Mouse (Mus musculus): ENCODE measurements around the gene Adora1.

Adora1 gene

DNA sequence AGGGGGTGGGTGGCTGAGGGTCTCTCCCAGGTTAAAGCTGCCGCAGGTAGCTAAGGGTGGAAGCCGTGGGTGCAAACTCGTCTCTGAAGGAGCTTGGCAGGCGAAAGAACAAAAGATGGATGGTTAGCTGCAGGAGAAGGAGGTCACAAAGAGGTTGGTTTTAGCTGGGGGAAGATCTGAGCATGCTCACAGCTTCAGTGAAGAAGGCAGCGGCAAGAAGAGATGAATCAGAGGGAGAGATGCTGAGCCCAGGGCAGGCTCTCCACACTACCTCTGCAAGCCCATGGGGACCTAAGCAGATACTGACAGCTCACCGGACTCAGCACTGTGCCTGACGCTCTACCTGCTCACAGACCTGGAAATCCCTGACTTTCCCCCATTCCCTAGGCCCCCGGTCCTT, 6.1 kb upstream of the Adora1 start:
- in situ Hi-C loops (cut with MboI, MseI) = loop anchor here (5.0 kb wide), 1 partner anchor 89 kb away; no protein-coding TSS in a partner anchor

GRCm38 (mm10) chr1:134240701-134241100, 5.5 kb upstream of the Adora1 start:
- in situ Hi-C loops (cut with MboI, MseI) = loop anchor here (5.0 kb wide), 1 partner anchor 88 kb away; no protein-coding TSS in a partner anchor

DNA sequence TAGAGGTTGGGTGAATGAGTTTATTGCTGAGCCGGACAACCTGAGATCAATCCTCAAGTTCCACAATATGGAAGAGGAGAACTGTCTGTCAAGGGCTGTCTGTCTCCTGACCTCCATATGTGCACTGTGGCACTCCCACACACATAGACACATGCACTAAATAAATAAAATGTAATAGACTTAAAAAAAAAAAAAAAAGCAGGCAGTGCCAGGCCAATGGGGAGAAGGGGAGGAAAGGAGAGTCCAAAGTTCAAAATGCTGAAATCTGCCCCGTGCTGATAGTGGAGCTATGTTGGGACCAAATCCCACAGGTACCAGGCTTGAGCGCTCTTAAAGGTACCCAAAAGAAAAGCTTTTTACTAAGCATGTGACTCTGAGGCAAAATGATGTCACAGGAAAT, 2.2 kb upstream of the Adora1 start:
- in situ Hi-C loops (cut with MboI, MseI) = no loop called here

GRCm38 (mm10) chr1:134236142-134236541, 911 bp upstream of the Adora1 start:
- in situ Hi-C loops (cut with MboI, MseI) = no loop called here

DNA sequence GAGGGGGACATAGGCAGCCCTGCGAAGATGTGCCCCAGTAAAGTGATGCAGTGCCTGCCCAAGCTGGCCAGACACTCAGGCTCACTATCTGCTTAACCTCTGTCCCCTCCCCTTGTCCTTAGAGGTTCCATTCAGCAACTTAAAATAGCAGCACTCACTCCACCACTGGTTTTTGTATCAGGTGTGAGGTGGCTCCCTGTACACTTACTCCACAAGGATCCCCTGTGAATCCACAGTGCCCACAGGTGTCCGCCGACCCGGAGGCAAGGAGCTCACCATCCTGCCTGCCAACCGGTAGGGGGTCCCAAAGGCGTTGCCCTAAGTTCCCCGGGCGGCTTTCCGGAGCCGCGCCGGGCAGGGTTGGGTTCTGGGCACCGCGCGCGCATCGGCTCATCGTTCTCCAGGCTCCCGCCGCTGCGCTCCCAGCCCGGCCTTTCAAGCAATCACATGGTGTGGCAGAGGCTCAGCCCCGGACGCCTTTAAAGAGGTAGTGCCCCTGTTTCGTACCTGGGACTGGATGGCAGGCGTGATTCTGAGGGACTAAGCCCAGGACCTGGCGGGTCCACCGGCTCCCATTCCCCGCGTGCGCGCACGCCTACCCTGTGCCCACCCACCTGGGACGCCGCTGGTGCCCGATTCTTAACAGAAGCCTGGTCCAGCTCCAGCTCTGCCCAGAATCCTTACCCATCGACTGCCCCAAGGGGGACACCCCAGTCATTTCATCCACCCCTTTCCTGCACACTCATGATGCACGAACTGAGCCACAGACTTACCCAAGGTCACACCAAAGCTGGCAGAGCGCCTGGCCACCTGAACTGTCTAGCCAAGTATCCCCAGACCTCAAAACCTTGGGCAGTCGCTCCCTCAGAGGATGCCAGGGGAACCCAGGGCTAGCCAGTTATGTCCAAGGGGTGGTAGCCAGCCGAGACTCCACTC, 508 bp downstream of the Adora1 start:
- in situ Hi-C loops (cut with MboI, MseI) = no loop called here

- in situ Hi-C loops (cut with MboI, MseI) = no loop called here
Observed at GRCm38 (mm10) chr1:134233681-134234454, 1.4 kb downstream of the Adora1 start.

GRCm38 (mm10) chr1:134232778-134233531, 2.3 kb downstream of the Adora1 start:
- in situ Hi-C loops (cut with MboI, MseI) = no loop called here

- in situ Hi-C loops (cut with MboI, MseI) = no loop called here
Observed at GRCm38 (mm10) chr1:134232326-134232725, 2.9 kb downstream of the Adora1 start.

DNA sequence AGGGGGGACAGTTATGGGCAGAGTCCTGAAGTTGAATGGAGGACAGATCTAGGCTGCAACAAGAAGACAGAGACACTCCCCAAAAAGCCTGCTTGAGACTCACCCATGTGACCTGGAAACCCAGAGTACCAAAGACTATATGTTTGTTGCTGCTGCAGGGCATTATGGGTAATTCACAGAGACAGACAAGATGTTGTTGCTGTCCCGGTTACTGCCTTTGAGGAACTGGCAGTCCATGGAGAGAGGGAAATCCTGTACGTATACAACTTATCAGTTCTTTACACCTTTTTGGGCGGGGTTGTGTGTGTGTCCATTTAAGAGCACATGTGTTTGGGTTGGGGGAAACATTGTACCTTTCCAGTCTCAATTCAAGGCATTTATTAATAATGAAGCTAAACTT, 3.5 kb downstream of the Adora1 start:
- in situ Hi-C loops (cut with MboI, MseI) = no loop called here

DNA sequence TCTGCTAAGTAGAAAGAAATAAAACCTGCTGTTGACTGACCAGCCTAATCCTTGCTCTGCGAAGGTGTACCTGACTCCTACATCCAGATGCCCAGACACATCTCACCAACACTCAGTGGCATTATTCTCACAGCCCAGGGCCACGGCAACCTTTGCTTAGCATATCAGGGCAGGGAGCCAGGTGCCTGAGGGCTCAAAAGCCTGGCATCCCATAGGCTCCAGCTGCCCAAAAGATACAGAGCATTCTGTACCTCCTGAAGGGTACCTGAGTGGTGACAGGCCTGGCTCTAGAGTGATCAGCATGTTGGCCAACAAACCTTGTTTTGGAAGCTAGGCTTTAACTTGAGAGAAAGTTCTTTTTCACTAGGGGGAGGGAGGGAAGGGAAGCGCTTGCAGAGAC, 4.0 kb downstream of the Adora1 start:
- in situ Hi-C loops (cut with MboI, MseI) = no loop called here

DNA sequence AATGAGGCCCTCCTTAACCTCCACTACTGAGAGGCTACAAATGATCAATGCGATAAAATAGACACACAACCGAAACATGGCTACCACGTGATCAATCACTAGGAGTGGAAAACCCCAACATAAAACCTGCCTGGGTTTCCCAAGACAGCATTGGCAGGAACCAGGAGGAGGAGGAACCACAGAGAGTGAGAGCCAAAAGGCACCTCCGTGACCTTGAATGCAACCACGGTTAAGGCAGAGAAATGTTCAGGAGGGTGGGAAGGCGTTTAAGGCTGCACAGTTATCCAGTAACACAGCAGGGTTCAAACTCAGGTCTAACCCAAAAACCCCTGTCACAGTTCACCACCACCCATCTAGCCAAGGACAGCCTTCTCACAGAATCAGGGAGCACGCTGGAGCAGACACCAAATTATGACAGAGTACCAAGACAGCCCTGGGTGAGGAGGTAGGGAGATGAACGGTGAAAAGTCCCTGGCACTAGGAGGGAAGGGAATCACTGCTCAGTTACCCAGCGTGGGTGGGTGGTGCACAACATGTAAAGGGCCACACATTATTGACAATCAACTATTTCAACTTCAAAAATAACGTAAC, 4.5 kb downstream of the Adora1 start:
- in situ Hi-C loops (cut with MboI, MseI) = no loop called here

GRCm38 (mm10) chr1:134229806-134230575, 5.2 kb downstream of the Adora1 start:
- in situ Hi-C loops (cut with MboI, MseI) = no loop called here

DNA sequence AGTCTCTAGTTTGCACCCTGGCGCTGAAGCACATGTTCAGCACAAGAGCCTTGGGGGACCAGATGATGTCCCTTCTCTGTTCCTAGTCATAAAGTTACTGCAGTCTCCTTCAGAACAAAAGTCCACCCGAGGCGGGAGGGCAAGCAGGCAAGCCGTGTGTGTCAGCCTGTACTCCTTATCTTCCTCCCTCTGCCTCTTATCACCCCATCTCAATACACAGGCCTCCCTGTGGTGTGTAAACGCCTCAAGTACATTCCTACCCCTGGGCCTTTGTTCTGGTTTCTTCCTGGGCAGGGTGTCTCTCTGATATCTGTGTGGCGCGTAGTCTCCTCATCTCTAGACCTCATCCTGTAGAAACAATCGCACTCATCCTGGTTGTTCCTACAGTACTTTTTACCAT, 8.5 kb downstream of the Adora1 start:
- in situ Hi-C loops (cut with MboI, MseI) = no loop called here

- in situ Hi-C loops (cut with MboI, MseI) = no loop called here
Observed at GRCm38 (mm10) chr1:134225375-134225774, 9.9 kb downstream of the Adora1 start.

GRCm38 (mm10) chr1:134224649-134225227, 10.5 kb downstream of the Adora1 start:
- in situ Hi-C loops (cut with MboI, MseI) = no loop called here

DNA sequence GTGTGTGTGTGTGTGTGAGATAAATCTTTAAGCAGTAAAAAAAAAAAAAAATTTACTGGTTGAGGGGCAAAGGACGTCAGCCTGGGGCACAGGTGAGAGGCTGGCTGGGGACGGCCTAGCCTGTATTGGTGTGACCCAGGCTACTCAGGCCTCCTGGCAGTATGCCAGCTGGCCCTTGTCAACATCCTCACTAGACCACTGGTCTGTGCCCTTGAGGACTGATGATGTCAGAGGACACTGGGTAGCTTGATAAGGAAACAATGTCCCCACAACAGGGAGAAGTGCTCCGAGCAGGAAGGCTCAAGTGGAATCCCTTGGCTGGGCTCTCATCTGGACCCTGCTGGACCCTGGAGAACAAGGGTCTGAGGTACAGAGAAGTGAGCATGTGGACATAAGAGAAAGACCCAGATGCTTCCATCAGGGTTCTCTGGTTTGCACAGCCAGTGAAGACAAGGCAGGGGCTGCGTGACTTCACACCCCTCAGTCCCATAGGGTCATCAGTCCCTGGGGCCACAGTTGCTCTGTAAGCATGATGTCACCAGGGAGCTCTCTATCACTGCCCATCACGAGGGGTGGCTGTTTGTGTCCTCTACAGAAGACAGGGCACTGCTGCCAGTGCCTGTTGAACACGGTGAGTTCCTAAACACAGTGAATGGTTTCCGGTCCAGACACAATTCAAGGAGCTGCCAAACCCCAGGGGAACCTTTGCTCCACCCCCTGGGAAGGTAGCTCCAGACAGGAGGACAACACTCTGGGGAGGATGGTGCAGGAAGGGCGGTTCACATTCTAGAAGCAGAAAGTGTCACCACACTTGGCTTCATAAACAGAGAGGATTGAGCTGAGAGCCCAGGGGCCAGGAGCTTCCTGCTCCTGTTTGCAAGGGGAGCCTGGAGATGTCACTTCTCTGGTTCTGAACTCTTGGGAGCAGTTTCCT, 12.8 kb downstream of the Adora1 start:
- in situ Hi-C loops (cut with MboI, MseI) = no loop called here

- in situ Hi-C loops (cut with MboI, MseI) = no loop called here
Observed at GRCm38 (mm10) chr1:134221172-134221571, 14.1 kb downstream of the Adora1 start.

DNA sequence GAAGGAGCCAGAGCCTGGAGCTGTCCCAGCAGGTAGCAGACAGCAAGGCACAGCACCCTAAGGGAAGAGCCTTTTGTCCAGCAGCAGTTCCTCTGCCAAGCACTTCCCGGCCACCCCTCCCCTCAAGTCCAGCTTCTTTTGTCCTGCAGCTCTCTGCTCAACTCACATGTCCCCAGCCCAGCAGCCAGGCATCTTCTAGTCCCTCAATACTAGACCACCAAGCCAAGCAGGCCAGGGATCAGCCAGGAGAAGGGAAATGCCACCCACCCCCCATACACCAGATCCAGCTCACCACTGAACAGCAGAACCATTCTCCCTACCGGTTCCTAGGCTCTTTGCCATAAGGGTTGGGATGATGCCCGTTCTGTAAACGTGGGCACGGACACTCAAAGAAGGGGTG, 15.6 kb downstream of the Adora1 start:
- in situ Hi-C loops (cut with MboI, MseI) = no loop called here

DNA sequence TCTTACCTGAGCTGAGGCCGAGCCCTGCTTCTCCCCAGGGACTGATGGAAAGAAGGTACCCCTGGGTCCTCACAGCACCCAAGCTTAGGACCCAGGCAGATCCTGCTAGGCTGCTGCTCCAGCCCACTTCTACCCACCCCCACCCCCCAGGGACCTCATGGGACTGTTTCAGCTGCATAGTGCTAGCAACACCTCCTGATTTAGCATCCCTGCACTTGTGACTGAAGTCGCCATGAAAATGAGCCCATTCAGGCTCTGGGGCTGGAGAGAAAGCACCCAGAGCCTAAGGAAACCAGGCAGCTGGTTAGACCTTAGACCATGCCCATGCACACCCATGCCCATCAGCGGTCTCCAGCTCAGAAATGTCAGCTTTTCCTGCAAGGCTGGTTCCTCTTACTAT, 17.3 kb downstream of the Adora1 start:
- in situ Hi-C loops (cut with MboI, MseI) = no loop called here
